Mouse (Mus musculus): ENCODE results near the gene Tm9sf2.

DNA sequence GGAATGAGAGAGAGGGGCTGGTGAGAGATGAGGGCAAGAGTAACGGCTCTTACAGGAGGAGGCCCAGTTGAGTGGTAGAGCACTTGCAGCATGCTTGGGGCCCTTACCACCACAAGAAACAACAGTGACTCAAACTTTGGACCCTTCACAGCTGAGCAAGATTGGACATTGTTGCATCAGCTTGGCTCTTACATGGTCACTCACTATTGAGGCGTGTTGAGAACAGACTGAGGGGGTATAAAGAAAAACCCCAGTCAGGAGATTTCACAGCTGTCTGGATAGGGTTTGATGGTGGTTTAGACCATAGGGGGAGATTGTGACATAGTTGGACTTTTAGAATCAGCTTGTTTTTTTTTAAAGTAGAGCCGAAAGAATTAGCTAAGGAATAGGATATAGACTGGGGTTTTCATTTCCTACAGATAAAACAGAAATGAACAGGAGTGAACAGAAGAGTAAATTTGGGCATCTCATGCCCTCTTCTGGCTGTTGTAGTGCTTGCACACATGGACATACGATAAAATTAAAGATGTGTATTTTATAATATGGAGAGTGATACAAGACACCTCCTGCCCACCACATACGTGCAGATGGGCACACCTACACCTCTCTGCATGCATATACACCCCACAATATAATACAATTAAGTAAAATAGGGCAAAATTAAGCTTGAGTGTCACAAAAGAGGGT is 23.4 kb downstream of the Tm9sf2 start:
- TF ChIP-seq CTCF (IDR thresholded peaks at IDR 0.05; ENCODE audit: extremely low read depth, insufficient read depth, low read length) (peak; percentile 23; the same call in 1 of the 2 replicates), POLR2A (IDR thresholded peaks at IDR 0.05; ENCODE audit: extremely low read depth, insufficient read depth, low read length) (no peak)

All from cortical plate, adult 2 months (tissue).